Mouse (Mus musculus): Measurements from ENCODE around the gene Ifi35. TPM values are rescaled to one million over a fixed set of nuclear protein-coding genes. Genes with fewer than 3 reads are reported as not detected.
"Not testable (repeated sequence)": the region's sequence is repeated elsewhere in the genome, so short reads cannot be mapped to it uniquely, and the experiment has no call there.

Ifi35 gene
- polyA plus RNA-seq, 1 experiment from 2014 or later: 39.5 TPM

DNA sequence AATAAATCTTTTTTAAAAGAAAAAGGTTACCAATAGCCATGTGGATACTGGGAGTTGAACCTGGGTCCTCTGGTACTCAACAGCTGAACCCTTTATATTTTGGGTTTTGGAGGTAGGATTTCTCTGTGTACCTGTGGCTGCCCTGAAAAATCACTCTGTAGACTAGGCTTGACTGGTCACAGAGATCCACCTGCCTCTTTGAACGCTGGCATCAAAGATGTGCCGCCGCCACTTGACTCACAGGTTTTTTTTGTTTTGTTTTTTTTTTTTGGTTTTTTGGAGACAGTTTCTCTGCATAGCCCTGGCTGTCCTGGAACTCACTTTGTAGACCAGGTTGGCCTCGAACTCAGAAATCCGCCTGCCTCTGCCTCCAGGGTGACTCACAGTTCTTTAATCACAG lies 421 bp upstream of the Ifi35 start:
- ChIA-PET POLR2A (interaction anchor here (0.7 to 1.0 kb wide), 2 partner anchors 9 to 17 kb away, joined by 3 read pairs; partner anchors contain the start of gene Rnd2), CTCF (no interaction called here)
- no peak for DNase-seq (ENCODE audit: low read depth, low spot score)
- no peaks in the 10 kb centered on the region for H3K27me3 ChIP-seq
- no peak for TF ChIP-seq CTCF (IDR thresholded peaks at IDR 0.05)
- in situ Hi-C loops (cut with MboI; ENCODE audit: low pct_unique_long_range_greater_than_20kb): no loop called here
- ATAC-seq: no peak

DNA sequence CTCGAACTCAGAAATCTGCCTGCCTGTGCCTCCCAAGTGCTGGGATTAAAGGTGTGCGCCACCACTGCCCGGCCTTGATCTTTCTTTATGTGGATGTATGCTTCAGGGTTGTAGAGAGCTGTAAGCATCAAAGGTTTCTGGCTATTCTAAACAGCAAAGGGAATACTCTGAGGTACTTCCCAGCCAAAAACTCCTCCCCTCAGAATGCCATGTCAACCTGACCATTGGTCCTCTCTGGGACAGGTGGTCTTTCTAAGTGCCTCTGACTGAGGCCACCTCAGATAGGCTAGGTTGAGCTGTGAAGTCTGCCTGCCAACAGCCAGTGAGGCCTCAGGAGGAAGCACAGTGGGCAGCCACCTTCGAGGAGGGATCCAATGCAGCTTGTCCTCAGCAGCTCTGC lies 692 bp downstream of the Ifi35 start:
- H3K27me3 ChIP-seq: no peaks in the 10 kb centered on the region
- CTCF ChIA-PET: interaction anchor here (0.7 kb wide), 1 partner anchor 18 kb away, joined by 3 read pairs; no protein-coding TSS in a partner anchor
- ATAC-seq: no peak
- POLR2A ChIA-PET: interaction anchor here (1.0 to 1.7 kb wide), 2 partner anchors 8 to 16 kb away, joined by 3 to 8 read pairs; partner anchors contain the start of genes Rnd2 and Vat1
- DNase-seq (ENCODE audit: low read depth, low spot score): no peak
- in situ Hi-C loops (cut with MboI; ENCODE audit: low pct_unique_long_range_greater_than_20kb): no loop called here
- no peak for TF ChIP-seq CTCF (IDR thresholded peaks at IDR 0.05)

- ChIA-PET CTCF (interaction anchor here (0.7 to 1.0 kb wide), 2 partner anchors 10 to 18 kb away, joined by 3 read pairs; no protein-coding TSS in a partner anchor), POLR2A (interaction anchor here (1.7 kb wide), 1 partner anchor 16 kb away, joined by 8 read pairs; the partner anchor contains the start of genes Rnd2 and Vat1)
- ATAC-seq; DNase-seq (ENCODE audit: low read depth, low spot score); in situ Hi-C loops (cut with MboI; ENCODE audit: low pct_unique_long_range_greater_than_20kb); H3K27me3 ChIP-seq: not testable (repeated sequence)
Measured at GRCm38 (mm10) chr11:101449596-101449995, 1.4 kb downstream of the Ifi35 start.

GRCm38 (mm10) chr11:101450394-101450793 lies 2.2 kb downstream of the Ifi35 start:
- DNase-seq (ENCODE audit: low read depth, low spot score) (no peak), ATAC-seq (no peak)
- CTCF ChIA-PET: interaction anchor here (1.0 kb wide), 1 partner anchor 9 kb away, joined by 3 read pairs; no protein-coding TSS in a partner anchor
- POLR2A ChIA-PET: interaction anchor here (1.7 kb wide), 1 partner anchor 15 kb away, joined by 8 read pairs; the partner anchor contains the start of genes Rnd2 and Vat1
- no peak for TF ChIP-seq CTCF (IDR thresholded peaks at IDR 0.05)
- no peaks in the 10 kb centered on the region for H3K27me3 ChIP-seq
- in situ Hi-C loops (cut with MboI; ENCODE audit: low pct_unique_long_range_greater_than_20kb): no loop called here

DNA sequence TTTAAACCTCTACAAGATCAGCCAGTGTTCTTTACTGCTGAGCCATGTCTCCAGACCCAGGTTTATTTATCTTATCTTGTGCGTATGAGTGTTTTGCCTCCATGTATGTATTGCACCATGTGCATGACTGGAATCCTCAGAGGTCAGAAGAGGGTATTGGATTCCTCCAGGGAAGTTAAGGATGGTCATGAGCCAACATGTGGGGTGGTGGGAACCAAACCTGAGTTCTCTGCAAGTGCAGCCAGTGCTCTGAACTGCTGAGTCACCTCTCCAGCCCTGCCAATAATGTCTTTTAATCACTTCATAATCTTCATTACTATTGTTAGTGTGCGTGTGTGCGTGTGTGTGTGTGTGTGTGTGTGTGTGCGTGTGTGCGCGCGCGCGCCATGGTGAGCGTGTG lies 3.3 kb downstream of the Ifi35 start:
- DNase-seq (ENCODE audit: low read depth, low spot score): no peak
- POLR2A ChIA-PET: no interaction called here
- in situ Hi-C loops (cut with MboI; ENCODE audit: low pct_unique_long_range_greater_than_20kb): no loop called here
- no peaks in the 10 kb centered on the region for H3K27me3 ChIP-seq
- CTCF ChIA-PET: no interaction called here
- no peak for ATAC-seq
- TF ChIP-seq CTCF (IDR thresholded peaks at IDR 0.05): no peak

DNA sequence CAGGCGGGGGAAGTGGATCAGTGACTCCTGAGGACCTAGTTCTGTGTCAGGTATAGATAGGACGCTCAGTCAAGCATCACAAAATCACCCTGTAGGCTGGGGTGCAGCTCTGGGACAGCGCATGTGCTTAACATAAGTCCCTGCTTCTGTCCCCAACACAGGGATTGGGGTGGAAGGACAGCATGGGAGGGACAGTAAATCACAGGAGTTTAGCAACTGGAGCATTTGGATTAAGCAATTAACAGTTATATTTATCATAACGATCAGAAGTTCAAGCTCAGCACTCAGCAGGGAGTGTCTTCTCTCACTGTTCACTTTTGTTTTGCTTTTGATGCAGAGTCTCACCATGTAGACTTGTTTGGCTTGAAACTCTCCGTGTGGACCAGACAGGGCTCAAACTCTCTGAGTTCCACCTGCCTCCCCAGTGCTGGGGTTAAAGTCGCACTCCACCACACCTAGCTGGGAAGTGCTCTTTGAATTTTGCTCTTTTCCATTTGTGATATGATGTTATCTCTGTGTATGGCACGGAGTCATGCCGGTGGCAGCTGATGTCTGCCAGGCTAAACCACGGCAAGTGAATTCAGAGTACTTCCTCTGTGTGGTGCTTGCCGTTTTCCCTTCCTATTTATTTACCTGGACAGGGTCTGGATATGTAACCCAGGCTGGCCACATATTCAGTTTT lies 4.0 kb downstream of the Ifi35 start:
- no peak for TF ChIP-seq CTCF (IDR thresholded peaks at IDR 0.05)
- in situ Hi-C loops (cut with MboI; ENCODE audit: low pct_unique_long_range_greater_than_20kb): no loop called here
- no peak for DNase-seq (ENCODE audit: low read depth, low spot score)
- CTCF ChIA-PET: no interaction called here
- POLR2A ChIA-PET: no interaction called here
- H3K27me3 ChIP-seq: no peaks in the 10 kb centered on the region
- ATAC-seq: no peak

GRCm38 (mm10) chr11:101454702-101455101 lies 6.5 kb downstream of the Ifi35 start:
- no peak for DNase-seq (ENCODE audit: low read depth, low spot score)
- ChIA-PET POLR2A (interaction anchor here (1.8 kb wide), 1 partner anchor 10 kb away, joined by 6 read pairs; the partner anchor contains the start of gene Rnd2), CTCF (interaction anchor here (0.7 to 2.0 kb wide), 4 partner anchors 9 to 38 kb away, joined by 3 to 7 read pairs (median 4); no protein-coding TSS in a partner anchor)
- in situ Hi-C loops (cut with MboI; ENCODE audit: low pct_unique_long_range_greater_than_20kb): no loop called here
- TF ChIP-seq CTCF (IDR thresholded peaks at IDR 0.05): no peak
- ATAC-seq: no peak
- H3K27me3 ChIP-seq: no peaks in the 10 kb centered on the region

DNA sequence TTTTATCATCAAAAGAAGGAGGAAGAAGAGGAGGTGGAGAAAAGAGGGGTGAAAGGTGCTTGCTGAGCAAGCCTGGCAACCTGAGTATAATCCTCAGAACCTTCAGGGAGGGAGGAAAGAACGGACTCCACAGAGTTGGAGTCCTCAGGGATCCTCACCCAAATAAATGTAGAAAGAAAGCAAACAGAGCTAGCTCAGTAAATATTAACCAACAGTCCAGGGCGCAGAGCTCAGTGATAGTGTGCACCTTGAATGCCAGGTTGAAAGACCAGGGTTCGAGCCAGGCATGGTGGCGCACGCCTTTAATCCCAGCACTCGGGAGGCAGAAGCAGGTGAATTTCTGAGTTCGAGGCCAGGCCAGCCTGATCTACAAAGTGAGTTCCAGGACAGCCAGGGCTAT lies 7.4 kb downstream of the Ifi35 start:
- ChIA-PET CTCF (interaction anchor here (1.1 to 2.0 kb wide), 2 partner anchors 12 to 37 kb away, joined by 3 to 7 read pairs; no protein-coding TSS in a partner anchor), POLR2A (interaction anchor here (1.8 kb wide), 1 partner anchor 9 kb away, joined by 6 read pairs; the partner anchor contains the start of gene Rnd2)
- H3K27me3 ChIP-seq: no peaks in the 10 kb centered on the region
- DNase-seq (ENCODE audit: low read depth, low spot score) (no peak), ATAC-seq (no peak)
- in situ Hi-C loops (cut with MboI; ENCODE audit: low pct_unique_long_range_greater_than_20kb): no loop called here
- TF ChIP-seq CTCF (IDR thresholded peaks at IDR 0.05): no peak

GRCm38 (mm10) chr11:101457631-101458030 lies 9.4 kb downstream of the Ifi35 start:
- DNase-seq (ENCODE audit: low read depth, low spot score): no peak
- H3K27me3 ChIP-seq: no peaks in the 10 kb centered on the region
- POLR2A ChIA-PET: no interaction called here
- CTCF ChIA-PET: interaction anchor here (1.4 kb wide), 1 partner anchor 16 kb away, joined by 3 read pairs; the partner anchor contains the start of gene Rpl27
- in situ Hi-C loops (cut with MboI; ENCODE audit: low pct_unique_long_range_greater_than_20kb): no loop called here
- no peak for ATAC-seq
- TF ChIP-seq CTCF (IDR thresholded peaks at IDR 0.05): no peak

DNA sequence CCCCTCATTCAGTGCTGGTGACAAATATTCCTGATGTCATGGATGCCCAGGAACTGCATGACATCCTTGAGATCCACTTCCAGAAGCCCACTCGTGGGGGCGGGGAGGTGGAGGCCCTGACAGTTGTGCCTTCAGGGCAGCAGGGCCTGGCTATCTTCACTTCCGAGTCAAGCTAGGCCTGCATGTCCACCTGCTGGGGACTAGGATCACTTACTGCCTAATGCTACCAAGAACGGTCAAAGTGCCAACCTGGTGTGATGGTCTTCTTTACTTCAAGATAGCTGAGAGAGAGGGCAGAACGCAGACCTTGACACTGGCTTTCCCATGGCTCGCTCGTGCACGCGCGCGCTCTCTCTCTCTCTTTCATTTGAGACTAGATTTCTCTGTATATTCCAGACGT lies 10.0 kb downstream of the Ifi35 start:
- no peak for ATAC-seq
- no peak for DNase-seq (ENCODE audit: low read depth, low spot score)
- POLR2A ChIA-PET: no interaction called here
- in situ Hi-C loops (cut with MboI; ENCODE audit: low pct_unique_long_range_greater_than_20kb): no loop called here
- CTCF ChIA-PET: no interaction called here
- no peaks in the 10 kb centered on the region for H3K27me3 ChIP-seq
- TF ChIP-seq CTCF (IDR thresholded peaks at IDR 0.05): no peak

- TF ChIP-seq CTCF (IDR thresholded peaks at IDR 0.05): no peak
- H3K27me3 ChIP-seq: no peaks in the 10 kb centered on the region
- no peak for DNase-seq (ENCODE audit: low read depth, low spot score)
- no peak for ATAC-seq
- ChIA-PET CTCF (interaction anchor here (0.9 kb wide), 1 partner anchor 10 kb away, joined by 3 read pairs; no protein-coding TSS in a partner anchor), POLR2A (no interaction called here)
- in situ Hi-C loops (cut with MboI; ENCODE audit: low pct_unique_long_range_greater_than_20kb): no loop called here
Measured at GRCm38 (mm10) chr11:101459716-101460115, 11.5 kb downstream of the Ifi35 start.

Measured in Patski (cell line).